Mouse (Mus musculus) liver, postnatal 0 days (tissue): ENCODE results near the gene Zdhhc6.

ENCODE experiments used
- CTCF ChIP-seq: sonication (generic); IDR thresholded peaks from 2 replicates; pipeline ENCODE4 v1.5.1; 2016; ENCODE audit warnings: antibody characterized with exemption, low read depth
- EP300 ChIP-seq: IDR thresholded peaks from 2 replicates; pipeline ENCODE4 v1.6.1; 2016; ENCODE audit warnings: antibody characterized with exemption, low read depth, mild to moderate bottlenecking

GRCm38 (mm10) chr19:55227135-55227534 lies 88.7 kb downstream of the Zdhhc6 start:
- TF ChIP-seq CTCF (peak; percentile 46), EP300 (no peak)
